Mouse (Mus musculus) forebrain, embryonic 11.5 days (tissue): ENCODE data around the gene Map3k4. TPM values are rescaled to one million over a fixed set of nuclear protein-coding genes. Genes with fewer than 3 reads are reported as not detected.
A peak's percentile ranks its signal among the peaks of the same experiment; 100 is the strongest.

Source experiments
- ATAC-seq: fragments of 200-750 bp; cut with Nextera tagmentation; replicated peaks from 2 replicates; pipeline ENCODE4 v1.8.0; 2017; ENCODE audit warnings: moderate TSS enrichment; ENCODE audit not compliant: low FRiP score
- DNase-seq: peaks from one replicate; pipeline ENCODE4 v3.0.0-alpha.2; 2017; ENCODE audit warnings: low spot score
- H3K27ac ChIP-seq: fragments of 300-500 bp; sonication (generic); 2 replicates; pipeline ENCODE4 v1.5.1; 2014; ENCODE audit warnings: low read depth, low read length
- H3K27me3 ChIP-seq: fragments of 300-500 bp; sonication (generic); 2 replicates; pipeline ENCODE4 v1.6.1; 2014; ENCODE audit warnings: mild to moderate bottlenecking, low read length, mixed read lengths; ENCODE audit not compliant: control insufficient read depth, insufficient read depth
- H3K36me3 ChIP-seq: fragments of 300-500 bp; sonication (generic); 2 replicates; pipeline ENCODE4 v1.6.1; 2014; ENCODE audit warnings: mild to moderate bottlenecking, low read length, moderate library complexity, mixed read lengths; ENCODE audit not compliant: control insufficient read depth, insufficient read depth
- H3K4me1 ChIP-seq: fragments of 300-500 bp; sonication (generic); replicated peaks from 2 replicates; pipeline ENCODE4 v1.6.1; 2014; ENCODE audit warnings: low read length, mixed read lengths; ENCODE audit not compliant: control insufficient read depth, insufficient read depth
- H3K4me2 ChIP-seq: fragments of 300-500 bp; sonication (generic); 2 replicates; pipeline ENCODE4 v1.6.1; 2014; ENCODE audit warnings: low read depth, mild to moderate bottlenecking, low read length, moderate library complexity, mixed read lengths; ENCODE audit not compliant: severe bottlenecking
- H3K4me3 ChIP-seq: fragments of 300-500 bp; sonication (generic); 2 replicates; pipeline ENCODE4 v1.5.1; 2014; ENCODE audit warnings: low read depth, low read length
- H3K9ac ChIP-seq: fragments of 300-500 bp; sonication (generic); 2 replicates; pipeline ENCODE4 v1.6.1; 2014; ENCODE audit warnings: low read length
- H3K9me3 ChIP-seq: fragments of 300-500 bp; sonication (generic); 2 replicates; pipeline ENCODE4 v1.6.1; 2016; ENCODE audit warnings: low read length, mixed read lengths; ENCODE audit not compliant: control insufficient read depth
- WGBS: fragments of 180-500 bp; shearing (Covaris S2); extraction: QIAGEN DNeasy Blood & Tissue Kit; methylation state at CpG from one replicate; pipeline ENCODE4 v1.1.7; 2014; 5-methylcytosine and 5-hydroxymethylcytosine counted together
- polyA plus RNA-seq: library from polyadenylated mRNA; unstranded; fragments of >200 nt; fragmentation: Nextera tagmentation; extraction: Ambion mirVana; gene quantifications from 2 replicates; pipeline ENCODE4 v1.2.1, GENCODE M21; 2014

Map3k4 gene
- polyA plus RNA-seq, 1 experiment from 2014 or later, result 49.5 TPM

DNA sequence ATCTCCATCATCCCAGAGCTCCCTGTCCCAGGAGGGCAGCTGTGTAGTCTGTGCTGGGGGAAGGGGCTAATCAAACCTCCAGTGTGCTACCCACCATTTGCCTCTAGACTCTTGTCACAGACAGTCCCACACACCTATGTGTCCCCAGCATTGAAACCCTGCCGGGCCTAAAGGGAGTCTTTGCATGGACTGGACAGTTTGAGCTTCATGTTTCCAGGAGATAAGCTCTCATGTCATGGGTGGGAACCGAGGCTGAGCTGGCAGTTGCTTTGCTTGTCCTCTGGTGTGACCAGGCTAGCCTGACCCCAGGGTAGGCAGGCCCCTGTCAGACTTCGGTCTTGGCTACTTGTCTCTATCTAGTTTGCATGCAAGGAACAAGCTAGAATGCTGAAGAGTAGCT lies 112.3 kb downstream of the Map3k4 start:
- DNase-seq (no peak), ATAC-seq (0 out of 2 replicates have a peak, but pooled peaks have one; percentile 28)
- Histone ChIP-seq H3K4me3 (no peak overlapping the region), H3K4me2 (no peak overlapping the region), H3K9ac (no peak overlapping the region), H3K27ac (peak overlapping the region; percentile 61), H3K27me3 (no peaks in the 10 kb centered on the region), H3K4me1 (no peaks in the 10 kb centered on the region), H3K9me3 (no peaks in the 10 kb centered on the region), H3K36me3 (no peaks in the 10 kb centered on the region)
- WGBS, result 80% methylated on average over 3 of the region's 3 CpGs

DNA sequence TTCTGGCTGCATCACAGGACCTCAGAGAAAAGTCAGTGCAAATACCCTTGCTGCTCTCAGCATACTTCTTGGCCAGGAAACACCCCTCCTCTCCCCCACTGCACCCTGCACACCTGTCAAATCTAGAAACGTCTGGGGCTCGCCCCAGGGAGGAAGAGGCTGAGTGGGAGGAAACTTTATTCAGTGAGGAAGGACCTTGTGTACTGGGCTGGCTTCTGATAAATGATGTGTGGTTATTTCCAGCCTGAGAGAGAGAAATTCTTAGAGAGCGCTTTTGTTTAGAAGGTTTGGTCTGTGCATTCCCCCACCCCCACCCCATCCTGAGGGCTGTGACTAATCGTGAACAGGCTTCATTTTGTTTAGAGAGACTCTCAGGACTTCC lies 112.9 kb downstream of the Map3k4 start:
- H3K27me3 ChIP-seq, result no peaks in the 10 kb centered on the region
- ATAC-seq (no peak), DNase-seq (no peak)
- no peaks in the 10 kb centered on the region for H3K36me3 ChIP-seq
- H3K27ac ChIP-seq, result 0 out of 2 replicates have a peak overlapping the region, but pooled peaks have one; percentile 32
- H3K4me3 ChIP-seq, result no peak overlapping the region
- H3K9ac ChIP-seq, result no peak overlapping the region
- no peak overlapping the region for H3K4me2 ChIP-seq
- no peaks in the 10 kb centered on the region for H3K4me1 ChIP-seq
- 53% methylated on average over 4 of the region's 4 CpGs for WGBS
- H3K9me3 ChIP-seq, result no peaks in the 10 kb centered on the region

DNA sequence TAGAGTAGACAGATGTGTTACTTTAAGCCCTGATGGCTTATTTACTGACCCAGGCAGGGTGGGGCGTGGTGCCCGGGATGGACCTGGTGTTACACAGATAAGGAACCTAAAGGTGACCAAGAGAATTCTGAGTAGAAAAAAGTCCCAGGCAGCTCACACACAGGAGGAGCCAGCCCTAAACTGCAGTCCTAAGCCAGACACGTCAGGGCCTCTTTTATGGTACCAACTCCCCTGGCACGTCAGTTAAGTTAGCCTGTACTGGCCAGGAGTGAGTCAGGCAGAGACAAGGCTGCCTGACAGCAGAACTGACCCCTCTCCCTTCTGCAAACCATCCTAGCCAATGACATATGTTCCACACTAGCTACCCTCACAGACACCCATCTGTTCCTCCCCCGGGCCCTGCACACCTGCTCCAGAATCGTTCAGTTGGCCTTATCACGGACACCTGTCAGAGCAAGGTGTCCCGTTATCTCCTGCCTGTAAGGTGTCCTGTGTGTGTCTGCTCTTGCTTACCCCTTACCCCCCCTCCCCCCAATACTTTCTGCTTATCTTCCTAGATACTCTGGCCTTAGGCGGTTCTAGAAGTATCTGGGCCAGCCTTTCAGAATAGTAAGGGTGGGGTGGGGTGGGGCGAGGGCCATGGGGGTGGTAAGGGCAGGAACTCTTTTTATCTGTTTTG lies 113.4 kb downstream of the Map3k4 start:
- ATAC-seq, result peak; percentile 54
- Histone ChIP-seq H3K27me3 (no peaks in the 10 kb centered on the region), H3K9ac (no peak overlapping the region), H3K36me3 (no peaks in the 10 kb centered on the region), H3K4me2 (no peak overlapping the region), H3K27ac (0 out of 2 replicates have a peak overlapping the region, but pooled peaks have one; percentile 46), H3K4me1 (no peaks in the 10 kb centered on the region), H3K4me3 (no peak overlapping the region), H3K9me3 (no peaks in the 10 kb centered on the region)
- WGBS, result 78% methylated on average over 10 of the region's 10 CpGs
- no peak for DNase-seq

DNA sequence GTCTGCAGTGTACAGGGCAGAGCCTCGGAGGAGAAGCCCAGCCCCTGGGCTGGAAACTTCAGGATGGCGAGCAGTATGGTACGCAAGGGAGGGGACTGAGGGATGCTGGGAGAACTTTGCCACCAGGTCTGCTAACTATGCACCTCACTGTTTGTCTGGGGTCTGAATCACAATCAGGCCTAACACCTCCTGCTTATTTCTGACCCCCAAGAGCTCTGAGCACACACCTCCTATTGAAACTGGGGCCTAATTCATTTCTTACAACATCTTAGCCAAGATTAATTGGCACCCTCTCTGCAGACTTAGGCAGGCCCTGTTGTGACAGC lies 113.9 kb downstream of the Map3k4 start:
- DNase-seq (no peak), ATAC-seq (no peak)
- Histone ChIP-seq H3K36me3 (no peaks in the 10 kb centered on the region), H3K4me2 (no peak overlapping the region), H3K9ac (no peak overlapping the region), H3K4me3 (no peak overlapping the region), H3K4me1 (no peaks in the 10 kb centered on the region), H3K9me3 (no peaks in the 10 kb centered on the region), H3K27ac (peak overlapping the region; percentile 46; the same call in 1 of the 2 replicates), H3K27me3 (no peaks in the 10 kb centered on the region)
- 86% methylated on average over 3 of the region's 3 CpGs for WGBS

DNA sequence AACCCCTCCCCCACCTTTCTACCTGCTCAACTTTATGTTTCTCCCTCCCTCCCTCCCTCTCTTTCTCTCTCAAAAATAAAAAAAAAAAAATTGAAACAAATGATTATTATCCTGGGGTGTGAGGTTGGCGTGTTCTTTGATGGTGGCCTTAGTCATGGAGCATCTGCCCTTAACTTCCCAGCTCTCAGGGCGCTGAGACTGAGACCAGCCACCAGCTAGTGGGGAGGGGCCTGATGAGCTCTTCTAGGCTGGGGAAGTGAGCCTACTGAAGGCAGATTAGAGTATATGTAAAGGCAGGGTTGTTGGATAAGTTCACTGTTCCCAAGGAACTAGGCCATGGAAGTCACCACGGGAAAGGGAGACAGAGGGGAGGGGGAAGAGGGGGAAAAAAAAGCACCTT lies 114.3 kb downstream of the Map3k4 start:
- H3K4me2 ChIP-seq, result no peak overlapping the region
- no peaks in the 10 kb centered on the region for H3K27me3 ChIP-seq
- no peak overlapping the region for H3K9ac ChIP-seq
- no peak overlapping the region for H3K4me3 ChIP-seq
- H3K4me1 ChIP-seq, result no peaks in the 10 kb centered on the region
- H3K36me3 ChIP-seq, result no peaks in the 10 kb centered on the region
- H3K9me3 ChIP-seq, result no peaks in the 10 kb centered on the region
- ATAC-seq (no peak), DNase-seq (no peak)
- 73% methylated on average over 3 of the region's 3 CpGs for WGBS
- peak overlapping the region; percentile 46; the same call in 1 of the 2 replicates for H3K27ac ChIP-seq

DNA sequence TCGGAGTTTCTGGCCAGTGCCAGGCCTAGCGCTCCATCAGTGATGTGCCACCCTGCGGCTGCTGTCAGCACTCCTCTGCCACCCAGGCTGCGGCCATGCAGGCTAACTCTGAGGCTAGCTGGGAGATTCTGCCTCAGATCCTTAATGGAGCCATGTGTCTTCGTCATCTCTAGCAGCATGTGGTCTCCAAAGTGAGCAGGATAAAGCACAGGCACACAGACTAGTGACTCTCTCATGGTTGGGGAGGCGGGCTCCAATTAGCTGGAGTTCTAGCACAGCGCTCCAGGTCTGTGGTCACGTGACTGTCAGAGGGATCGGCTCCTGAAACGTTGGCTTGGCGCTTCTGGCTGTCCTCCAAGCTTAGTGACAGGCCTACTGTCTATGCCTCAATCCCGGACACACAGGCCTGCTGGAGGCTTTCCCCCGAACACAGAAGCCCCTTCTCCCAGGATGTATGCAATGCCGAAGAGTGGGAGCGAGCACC lies 115.1 kb downstream of the Map3k4 start:
- ATAC-seq, result peak; percentile 51; the same call in 1 of the 2 replicates
- Histone ChIP-seq H3K4me3 (no peak overlapping the region), H3K27me3 (no peaks in the 10 kb centered on the region), H3K9ac (no peak overlapping the region), H3K4me2 (no peak overlapping the region), H3K9me3 (no peaks in the 10 kb centered on the region), H3K4me1 (no peaks in the 10 kb centered on the region), H3K36me3 (no peaks in the 10 kb centered on the region), H3K27ac (no peak overlapping the region)
- 75% methylated on average over 15 of the region's 15 CpGs for WGBS
- DNase-seq, result no peak

DNA sequence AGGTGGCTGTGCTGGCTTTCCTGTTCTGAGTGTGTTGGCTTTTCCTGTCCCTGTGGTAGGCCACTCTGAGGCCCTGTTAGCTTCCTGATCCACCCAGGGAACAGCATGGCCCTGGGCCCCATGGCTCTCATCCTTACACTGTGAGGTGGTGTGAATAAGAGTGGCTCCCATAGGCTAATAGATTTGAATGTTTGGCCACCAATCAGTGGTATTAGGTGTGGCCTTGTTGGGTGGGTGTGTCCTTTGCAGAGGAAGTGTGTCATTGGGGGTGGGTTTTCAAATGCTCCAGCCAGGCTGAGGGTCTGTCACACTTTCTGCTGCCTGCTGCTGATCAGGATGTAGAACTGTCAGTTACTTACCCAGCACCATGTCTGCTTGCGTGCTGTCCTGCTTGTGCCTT lies 117.5 kb downstream of the Map3k4 start:
- Histone ChIP-seq H3K4me3 (no peak overlapping the region), H3K4me2 (no peak overlapping the region), H3K9ac (no peak overlapping the region), H3K4me1 (no peaks in the 10 kb centered on the region), H3K27me3 (no peaks in the 10 kb centered on the region), H3K36me3 (no peaks in the 10 kb centered on the region), H3K9me3 (no peaks in the 10 kb centered on the region), H3K27ac (no peak overlapping the region)
- no peak for ATAC-seq
- no peak for DNase-seq
- WGBS, result 95% methylated on average over 1 of the region's 1 CpGs

DNA sequence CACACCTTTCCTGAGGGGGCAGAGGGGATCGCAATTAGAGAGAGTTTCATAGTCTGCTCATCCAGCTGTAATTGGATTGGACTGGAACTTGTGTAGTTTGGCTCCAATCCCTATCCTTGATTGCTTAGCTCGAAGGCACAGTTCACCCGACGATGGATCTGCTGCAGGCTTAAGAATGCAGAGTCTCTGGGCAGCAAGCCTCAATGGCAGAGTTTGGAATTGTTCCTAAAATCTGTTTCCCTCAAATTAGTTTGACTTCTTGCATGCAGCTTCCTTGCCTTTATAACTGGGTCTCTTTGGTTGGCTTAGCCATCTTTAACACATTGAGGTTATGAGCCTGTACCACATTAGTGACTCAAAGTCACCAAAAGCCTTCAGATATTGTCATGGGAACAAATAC lies 118.7 kb downstream of the Map3k4 start:
- no peak for ATAC-seq
- WGBS, result 87% methylated on average over 4 of the region's 4 CpGs

DNA sequence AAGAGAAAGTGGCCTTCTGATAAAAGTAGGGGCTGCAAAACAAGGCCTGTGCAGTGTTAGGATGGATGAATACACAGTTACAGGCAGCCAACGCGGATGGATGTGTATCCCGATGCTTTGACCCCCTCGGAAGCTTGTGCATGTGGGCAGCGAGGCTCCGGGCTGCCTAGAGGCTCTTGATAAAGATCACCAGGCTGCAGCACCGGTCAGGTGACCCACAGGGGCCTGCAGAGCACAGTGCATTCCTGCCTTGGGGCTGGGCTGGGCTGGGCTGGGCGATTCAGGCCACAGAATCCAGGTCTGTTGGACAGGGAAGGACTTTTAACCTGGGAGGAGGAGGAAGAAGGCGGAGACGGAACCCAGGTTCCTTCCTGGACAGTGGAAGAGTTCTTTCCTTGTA lies 123.0 kb downstream of the Map3k4 start:
- H3K36me3 ChIP-seq, result no peaks in the 10 kb centered on the region
- no peak overlapping the region for H3K9ac ChIP-seq
- H3K27ac ChIP-seq, result no peak overlapping the region
- no peak overlapping the region for H3K4me2 ChIP-seq
- H3K4me3 ChIP-seq, result no peak overlapping the region
- no peaks in the 10 kb centered on the region for H3K4me1 ChIP-seq
- H3K9me3 ChIP-seq, result no peaks in the 10 kb centered on the region
- ATAC-seq (no peak), DNase-seq (no peak)
- WGBS, result 79% methylated on average over 10 of the region's 10 CpGs
- no peaks in the 10 kb centered on the region for H3K27me3 ChIP-seq

More for the DNA sequence above, 118.7 kb downstream of the Map3k4 start:
- no peaks in the 10 kb centered on the region for H3K27me3 ChIP-seq
- H3K9ac ChIP-seq, result no peak overlapping the region
- H3K27ac ChIP-seq, result no peak overlapping the region
- H3K9me3 ChIP-seq, result no peaks in the 10 kb centered on the region
- no peaks in the 10 kb centered on the region for H3K4me1 ChIP-seq
- no peak overlapping the region for H3K4me2 ChIP-seq
- H3K36me3 ChIP-seq, result no peaks in the 10 kb centered on the region
- H3K4me3 ChIP-seq, result no peak overlapping the region
- no peak for DNase-seq
